Mouse (Mus musculus): Measurements from ENCODE around the gene Ccn6. TPM values are rescaled to one million over a fixed set of nuclear protein-coding genes. Genes with fewer than 3 reads are reported as not detected.
"Not testable (repeated sequence)": the region's sequence is repeated elsewhere in the genome, so short reads cannot be mapped to it uniquely, and the experiment has no call there.

The Ccn6 gene
- under 1 TPM; 0.14 to 0.16 TPM for total RNA-seq (2021)
- long read RNA-seq, experiment 1: 0 reads
- long read RNA-seq, experiment 2: 0 reads

DNA sequence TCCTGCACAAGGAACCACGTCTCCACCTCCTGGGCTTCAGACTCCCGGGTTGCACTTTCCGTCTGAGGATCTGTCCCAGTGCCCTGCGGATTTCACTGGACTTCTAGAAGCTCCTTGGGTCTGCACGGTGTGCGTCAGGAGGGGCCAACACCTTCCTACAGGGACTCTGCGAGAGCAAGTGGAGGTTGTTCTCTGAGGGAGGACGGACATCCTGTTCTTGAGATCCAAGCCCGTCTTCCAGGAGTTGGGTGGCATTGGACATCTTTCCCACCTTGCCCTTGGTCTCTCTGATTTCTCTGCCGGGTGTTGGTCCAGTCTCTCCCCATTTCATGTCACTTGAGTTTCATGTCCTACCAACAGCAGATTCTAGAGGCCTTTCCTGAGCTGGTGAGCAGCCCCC is at the start of gene Ccn6:
Gene Ccn6 (minus strand): TSS at position 101 of the 400 bp plus-strand sequence.
- intact Hi-C loops (cut with DNase I; ENCODE audit: low total_unique reads): no loop called here

DNA sequence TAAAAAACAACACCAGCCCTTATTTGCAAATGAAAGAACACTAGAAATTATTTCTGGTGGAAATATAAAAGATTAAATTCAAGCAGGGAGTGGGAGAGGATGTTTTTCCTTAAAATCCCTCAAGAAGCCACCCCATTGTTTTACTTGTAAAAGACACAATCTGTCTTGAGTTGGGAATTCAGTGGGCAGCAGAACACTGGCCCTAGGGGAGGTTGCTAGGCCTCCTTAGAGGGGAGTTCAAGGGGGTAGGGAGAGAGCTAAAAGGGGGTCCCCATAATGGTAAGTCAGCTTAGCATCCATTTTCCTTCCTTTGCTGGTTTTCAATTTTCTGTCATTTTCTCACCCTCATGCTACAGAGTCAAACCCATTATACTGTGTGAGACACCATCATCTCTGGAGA is 46.4 kb upstream of the Ccn6 start:
- no peak for DNase-seq
- intact Hi-C loops (cut with DNase I; ENCODE audit: low total_unique reads): no loop called here

More for the DNA sequence above, at the start of gene Ccn6:
- DNase-seq: no peak

- peak; percentile 50 for DNase-seq
- intact Hi-C loops (cut with DNase I; ENCODE audit: low total_unique reads): no loop called here
These were observed 45.8 kb upstream of the Ccn6 start for GRCm38 (mm10) chr10:39209161-39210025.

DNA sequence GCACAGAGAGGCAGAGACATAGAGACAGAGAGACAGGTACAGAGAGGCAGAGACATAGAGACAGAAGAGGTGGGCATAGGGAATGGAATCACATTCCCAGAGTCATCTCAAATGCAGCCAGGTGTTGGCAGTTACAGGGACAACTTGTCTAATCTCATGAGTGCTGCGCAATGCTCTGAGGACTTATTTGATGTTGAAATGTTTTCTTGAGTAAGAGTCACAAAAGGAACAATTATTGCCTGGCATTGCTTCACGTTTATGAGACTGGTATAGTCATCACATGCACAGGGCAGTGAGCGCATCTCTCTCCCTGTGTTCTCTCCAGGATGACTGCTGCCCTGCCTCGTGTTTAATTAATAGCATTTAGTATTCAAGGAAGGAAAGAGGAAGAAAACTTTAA is 45.1 kb upstream of the Ccn6 start:
- no peak for DNase-seq
- intact Hi-C loops (cut with DNase I; ENCODE audit: low total_unique reads): no loop called here

DNA sequence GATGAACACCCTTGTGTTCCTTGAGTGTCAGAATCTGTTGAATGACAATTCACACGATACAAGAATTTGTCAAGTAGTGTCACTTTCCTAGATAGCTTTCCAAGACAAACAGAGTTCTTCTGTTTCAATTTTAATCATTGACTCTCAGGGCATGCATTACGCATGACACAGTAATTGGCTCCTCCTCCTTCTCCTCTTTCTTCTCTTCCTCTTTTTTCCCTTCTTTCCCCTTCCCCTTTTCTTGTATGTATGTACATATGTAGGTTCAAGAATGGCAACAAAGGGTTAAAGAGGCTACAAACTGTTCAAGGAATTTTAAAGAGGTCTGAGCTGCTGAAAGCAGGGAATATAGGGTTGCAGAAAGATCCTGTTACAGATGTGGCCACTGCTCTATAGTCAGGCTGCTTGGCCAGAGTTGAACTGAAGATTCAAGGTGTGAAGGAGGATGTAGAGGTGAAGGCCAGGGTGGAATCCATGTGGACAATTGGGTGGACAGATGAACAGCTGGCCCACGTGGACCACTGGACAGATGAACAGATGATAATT is 43.8 kb upstream of the Ccn6 start:
- no peak for DNase-seq
- intact Hi-C loops (cut with DNase I; ENCODE audit: low total_unique reads): no loop called here

DNA sequence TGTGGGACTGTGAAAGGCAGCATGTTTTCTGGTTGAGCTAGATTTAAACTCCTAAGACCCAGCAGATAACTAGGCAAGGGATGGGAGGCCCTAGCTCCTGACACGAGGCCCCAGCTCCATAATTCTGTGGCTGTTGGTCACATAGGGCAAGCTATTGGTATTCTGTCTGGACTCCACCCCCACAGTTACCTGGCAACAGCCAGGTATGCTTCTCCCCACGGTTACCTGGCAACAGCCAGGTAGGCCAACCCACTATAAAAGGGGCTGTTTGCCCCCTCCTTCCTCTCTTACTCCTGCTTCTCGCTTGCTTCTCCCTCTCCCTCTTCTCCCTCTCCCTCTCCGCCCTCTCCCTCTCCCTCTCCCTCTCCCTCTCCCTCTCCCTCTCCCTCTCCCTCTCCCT is 38.9 kb upstream of the Ccn6 start:
- no peak for DNase-seq
- intact Hi-C loops (cut with DNase I; ENCODE audit: low total_unique reads): no loop called here

DNA sequence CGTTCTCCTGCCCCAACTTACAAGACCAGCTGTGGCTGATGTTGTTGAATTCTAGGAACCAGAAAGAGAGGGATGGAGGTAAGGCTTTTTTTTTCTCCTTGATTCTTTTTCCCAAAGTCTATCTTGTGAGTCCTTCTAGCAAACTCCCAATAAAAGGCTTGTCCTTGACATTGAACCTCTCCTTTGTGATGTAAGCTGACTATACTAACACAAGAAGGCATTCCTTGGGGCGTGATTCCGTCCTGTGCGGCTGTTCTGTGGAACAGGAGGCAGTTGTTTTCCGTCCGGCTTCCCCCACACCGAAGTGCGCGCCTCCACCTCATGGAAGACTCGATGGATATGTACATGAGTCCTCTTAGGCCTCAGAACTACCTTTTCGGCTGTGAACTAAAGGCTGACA is 34.6 kb upstream of the Ccn6 start:
- DNase-seq; intact Hi-C loops (cut with DNase I; ENCODE audit: low total_unique reads): not testable (repeated sequence)

DNA sequence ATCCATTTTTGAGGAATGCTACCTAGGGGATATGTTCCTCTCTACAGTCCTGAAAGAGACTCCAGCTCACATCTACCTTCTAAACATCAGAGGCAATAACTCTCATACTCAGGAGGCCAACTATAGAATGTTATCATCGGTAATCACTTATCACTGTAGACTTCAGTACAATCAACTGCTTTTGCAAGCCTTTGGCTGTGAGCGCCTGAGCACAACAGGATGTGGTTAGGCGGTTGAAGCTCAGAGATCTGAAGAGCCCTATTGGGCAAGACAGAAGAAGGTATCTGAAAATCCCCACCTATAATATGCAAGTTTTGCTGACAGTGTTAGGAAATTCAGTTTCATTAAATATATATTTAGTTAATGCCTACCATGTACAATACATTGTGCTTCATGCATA is 29.1 kb upstream of the Ccn6 start:
- intact Hi-C loops (cut with DNase I; ENCODE audit: low total_unique reads): no loop called here
- no peak for DNase-seq

DNA sequence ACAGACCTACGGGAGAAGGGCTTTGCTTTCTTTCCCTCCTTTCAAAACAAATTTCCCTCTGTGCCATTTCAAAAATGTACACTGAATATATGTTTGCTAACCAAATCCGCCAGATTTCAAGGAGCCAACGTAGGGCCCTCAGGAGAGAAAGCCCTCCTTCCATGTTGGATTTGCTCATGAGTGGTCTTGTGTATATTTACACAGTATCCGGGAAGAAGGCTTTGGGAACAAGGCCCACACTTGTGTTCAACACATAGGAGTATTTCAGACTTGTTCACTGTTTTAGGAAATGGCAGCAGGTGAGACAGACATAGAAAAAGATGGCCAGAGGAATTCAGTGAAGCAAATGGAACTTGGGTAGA is 21.9 kb upstream of the Ccn6 start:
- intact Hi-C loops (cut with DNase I; ENCODE audit: low total_unique reads): no loop called here
- no peak for DNase-seq

- intact Hi-C loops (cut with DNase I; ENCODE audit: low total_unique reads): no loop called here
- no peak for DNase-seq
These were observed 21.4 kb upstream of the Ccn6 start for GRCm38 (mm10) chr10:39184864-39185544.

GRCm38 (mm10) chr10:39176981-39177380 is 13.4 kb upstream of the Ccn6 start:
- intact Hi-C loops (cut with DNase I; ENCODE audit: low total_unique reads): no loop called here
- no peak for DNase-seq

GRCm38 (mm10) chr10:39173077-39173476 is 9.5 kb upstream of the Ccn6 start:
- peak; percentile 65 for DNase-seq
- intact Hi-C loops (cut with DNase I; ENCODE audit: low total_unique reads): no loop called here

DNA sequence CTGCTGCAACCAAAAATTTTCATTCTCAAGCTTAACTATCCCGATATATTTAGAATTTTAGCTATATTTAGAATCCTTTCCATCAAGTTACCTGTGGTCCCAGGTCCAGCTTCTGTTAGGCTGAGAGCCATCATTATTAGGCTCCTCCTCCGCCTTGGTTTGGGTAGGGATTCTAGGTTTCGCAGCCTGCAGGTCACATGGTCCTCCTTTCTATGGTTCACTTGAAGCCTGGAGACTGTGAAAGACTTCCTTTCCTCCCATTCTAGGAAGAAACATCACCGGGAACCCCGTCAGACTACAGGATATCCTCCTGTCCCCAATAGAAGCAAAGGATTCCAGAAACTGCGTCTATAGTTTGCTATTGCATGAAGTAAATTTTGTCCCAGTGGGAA is 8.9 kb upstream of the Ccn6 start:
- no peak for DNase-seq
- intact Hi-C loops (cut with DNase I; ENCODE audit: low total_unique reads): no loop called here

GRCm38 (mm10) chr10:39171603-39172539 is 8.3 kb upstream of the Ccn6 start:
- intact Hi-C loops (cut with DNase I; ENCODE audit: low total_unique reads): loop anchor here (2.0 kb wide), 1 partner anchor 349 kb away; no protein-coding TSS in a partner anchor
- peak; percentile 86 for DNase-seq

- DNase-seq: peak; percentile 90
- intact Hi-C loops (cut with DNase I; ENCODE audit: low total_unique reads): loop anchor here (2.0 kb wide), 1 partner anchor 350 kb away; no protein-coding TSS in a partner anchor
These were observed 7.5 kb upstream of the Ccn6 start for GRCm38 (mm10) chr10:39171134-39171533.

GRCm38 (mm10) chr10:39170706-39171105 is 7.1 kb upstream of the Ccn6 start:
- intact Hi-C loops (cut with DNase I; ENCODE audit: low total_unique reads): loop anchor here (2.0 kb wide), 1 partner anchor 350 kb away; no protein-coding TSS in a partner anchor
- DNase-seq: no peak

DNA sequence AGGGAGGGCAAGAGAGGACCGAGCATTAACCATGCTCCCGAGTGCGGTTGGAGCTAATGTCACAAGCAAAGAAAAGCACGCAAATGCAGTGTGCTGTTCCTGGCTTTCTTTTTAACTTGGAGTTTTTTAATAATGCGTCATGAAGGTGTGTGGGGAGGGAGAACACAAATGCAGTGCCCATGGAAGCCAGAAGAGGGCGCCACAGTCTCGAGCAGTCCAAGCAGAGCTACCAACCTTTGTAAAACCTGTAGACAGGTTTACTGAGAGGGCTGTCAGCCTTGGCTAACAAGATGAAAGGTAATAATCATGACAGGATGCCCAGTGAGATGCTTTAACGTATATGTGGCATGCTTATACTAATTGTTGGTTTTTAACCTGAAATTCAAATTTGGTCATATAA is 6.6 kb upstream of the Ccn6 start:
- peak; percentile 59 for DNase-seq
- intact Hi-C loops (cut with DNase I; ENCODE audit: low total_unique reads): loop anchor here (2.0 kb wide), 1 partner anchor 351 kb away; no protein-coding TSS in a partner anchor

DNA sequence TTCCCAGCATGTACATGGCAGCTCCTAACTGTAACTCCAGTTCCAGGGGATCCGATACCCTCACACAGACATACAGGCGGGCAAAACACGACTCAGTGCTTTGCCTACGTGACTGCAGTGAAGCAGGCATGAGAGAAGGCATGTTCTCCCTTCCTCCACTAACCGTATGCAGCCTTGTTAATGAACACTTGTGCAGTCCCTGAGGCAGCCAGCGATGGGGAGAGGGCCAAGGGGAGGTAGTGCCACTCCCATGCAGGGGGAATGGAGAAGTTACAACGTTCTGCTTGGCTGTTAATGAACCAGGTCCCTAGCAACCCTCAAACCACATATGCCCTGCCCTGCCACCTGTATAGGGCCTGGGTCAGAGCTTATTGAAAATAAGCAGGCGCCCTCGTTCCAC is 6.0 kb upstream of the Ccn6 start:
- DNase-seq: no peak
- intact Hi-C loops (cut with DNase I; ENCODE audit: low total_unique reads): loop anchor here (2.0 kb wide), 1 partner anchor 351 kb away; no protein-coding TSS in a partner anchor

DNA sequence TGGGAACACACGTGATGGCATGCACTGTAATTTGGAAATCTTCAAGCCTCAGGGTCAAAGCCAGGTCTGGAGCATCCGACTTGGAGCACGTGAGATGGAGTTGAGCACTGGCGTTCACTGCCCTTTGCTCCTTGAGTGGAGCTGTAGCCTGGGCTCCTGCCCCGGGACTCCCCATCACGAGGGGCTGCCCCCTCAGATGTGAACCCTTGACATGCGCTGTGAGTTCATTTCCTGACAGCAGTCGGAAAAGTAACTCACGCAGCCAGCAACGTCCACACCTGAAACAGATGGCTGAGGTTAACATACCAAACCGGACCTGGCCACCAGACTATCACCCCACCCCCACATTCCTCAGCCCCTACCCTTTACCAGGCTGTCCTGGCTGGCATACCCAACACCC is 4.0 kb upstream of the Ccn6 start:
- DNase-seq: no peak
- intact Hi-C loops (cut with DNase I; ENCODE audit: low total_unique reads): no loop called here
